Mouse (Mus musculus) neural tube, embryonic 14.5 days (tissue): ENCODE measurements at regions not wholly inside any gene's neighbourhood (a gene's known extent, or its start where the extent isn't known, plus 50 kb on each side); places are given as distances from the start of the nearest gene placed in this dataset.

Experiments
- ATAC-seq: fragments of 200-750 bp; cut with Nextera tagmentation; 2 replicates; pipeline ENCODE4 v1.8.0; 2017; ENCODE audit warnings: low read depth, mild to moderate bottlenecking, moderate TSS enrichment, moderate library complexity
- H3K27ac ChIP-seq: fragments of 300-500 bp; sonication (generic); 2 replicates; pipeline ENCODE4 v1.5.1; 2014; ENCODE audit warnings: low read depth, mild to moderate bottlenecking, control low read depth, low read length, moderate library complexity, mixed read lengths
- H3K27me3 ChIP-seq: fragments of 300-500 bp; sonication (generic); 2 replicates; pipeline ENCODE4 v1.6.1; 2014; ENCODE audit warnings: low read length; ENCODE audit not compliant: control insufficient read depth, insufficient read depth
- H3K36me3 ChIP-seq: fragments of 300-500 bp; sonication (generic); 2 replicates; pipeline ENCODE4 v1.6.1; 2014; ENCODE audit warnings: low read length, mixed read lengths; ENCODE audit not compliant: control insufficient read depth, insufficient read depth
- H3K4me1 ChIP-seq: fragments of 300-500 bp; sonication (generic); 2 replicates; pipeline ENCODE4 v1.6.1; 2014; ENCODE audit warnings: low read length; ENCODE audit not compliant: control insufficient read depth, insufficient read depth
- H3K4me2 ChIP-seq: fragments of 300-500 bp; sonication (generic); 2 replicates; pipeline ENCODE4 v1.6.1; 2014; ENCODE audit warnings: mild to moderate bottlenecking, low read depth, low read length, control low read depth
- H3K4me3 ChIP-seq: fragments of 300-500 bp; sonication (generic); 2 replicates; pipeline ENCODE4 v1.5.1; 2014; ENCODE audit warnings: low read depth, low read length, control low read depth, mixed read lengths
- H3K9ac ChIP-seq: fragments of 300-500 bp; sonication (generic); replicated peaks from 2 replicates; pipeline ENCODE4 v1.6.1; 2014; ENCODE audit warnings: low read depth, mild to moderate bottlenecking, control low read depth, low read length, mixed read lengths
- H3K9me3 ChIP-seq: fragments of 300-500 bp; sonication (generic); 2 replicates; pipeline ENCODE4 v1.6.1; 2016; ENCODE audit warnings: low read length; ENCODE audit not compliant: control insufficient read depth
- WGBS: fragments of 180-500 bp; shearing (Covaris S2); extraction: QIAGEN DNeasy Blood & Tissue Kit; methylation state at CpG from one replicate; pipeline ENCODE4 v1.1.7; 2014; 5-methylcytosine and 5-hydroxymethylcytosine counted together

GRCm38 (mm10) chr13:45239153-45239552 lies 150.4 kb upstream of the Mylip start:
- H3K4me2 ChIP-seq, result peak overlapping the region; percentile 23
- H3K4me3 ChIP-seq, result no peak overlapping the region
- H3K36me3 ChIP-seq, result no peaks in the 10 kb centered on the region
- peak overlapping the region; percentile 60 for H3K27ac ChIP-seq
- 33% methylated on average over 9 of the region's 9 CpGs for WGBS
- no peaks in the 10 kb centered on the region for H3K27me3 ChIP-seq
- H3K4me1 ChIP-seq, result peaks cover 6% of the 10 kb centered on the region; the same call in 1 of the 2 replicates
- no peak overlapping the region; the same call in 1 of the 2 replicates for H3K9ac ChIP-seq
- peak; percentile 87 for ATAC-seq
- no peaks in the 10 kb centered on the region for H3K9me3 ChIP-seq

GRCm38 (mm10) chr13:45240009-45240653 lies 149.4 kb upstream of the Mylip start:
- peaks cover 6% of the 10 kb centered on the region; the same call in 1 of the 2 replicates for H3K4me1 ChIP-seq
- 79% methylated on average over 13 of the region's 13 CpGs for WGBS
- no peaks in the 10 kb centered on the region for H3K27me3 ChIP-seq
- no peak for ATAC-seq
- H3K27ac ChIP-seq, result no peak overlapping the region
- H3K9ac ChIP-seq, result no peak overlapping the region
- H3K4me2 ChIP-seq, result no peak overlapping the region
- no peaks in the 10 kb centered on the region for H3K36me3 ChIP-seq
- H3K9me3 ChIP-seq, result no peaks in the 10 kb centered on the region
- no peak overlapping the region for H3K4me3 ChIP-seq

- Histone ChIP-seq H3K9ac (no peak overlapping the region), H3K4me2 (no peak overlapping the region), H3K4me1 (peaks cover 6% of the 10 kb centered on the region; the same call in 1 of the 2 replicates), H3K27ac (no peak overlapping the region), H3K4me3 (no peak overlapping the region), H3K36me3 (no peaks in the 10 kb centered on the region), H3K27me3 (no peaks in the 10 kb centered on the region), H3K9me3 (no peaks in the 10 kb centered on the region)
- 72% methylated on average over 3 of the region's 3 CpGs for WGBS
- ATAC-seq, result no peak
These were observed 147.3 kb upstream of the Mylip start for GRCm38 (mm10) chr13:45242261-45242660.

GRCm38 (mm10) chr13:45242750-45243149 lies 146.8 kb upstream of the Mylip start:
- no peak overlapping the region for H3K4me3 ChIP-seq
- H3K4me2 ChIP-seq, result no peak overlapping the region
- H3K27me3 ChIP-seq, result no peaks in the 10 kb centered on the region
- 81% methylated on average over 12 of the region's 12 CpGs for WGBS
- ATAC-seq, result no peak
- H3K27ac ChIP-seq, result no peak overlapping the region
- H3K36me3 ChIP-seq, result no peaks in the 10 kb centered on the region
- H3K9me3 ChIP-seq, result no peaks in the 10 kb centered on the region
- no peak overlapping the region for H3K9ac ChIP-seq
- H3K4me1 ChIP-seq, result peaks cover 6% of the 10 kb centered on the region; the same call in 1 of the 2 replicates

- WGBS, result 68% methylated on average over 5 of the region's 5 CpGs
These were observed 143.9 kb upstream of the Mylip start for GRCm38 (mm10) chr13:45245651-45246050.

GRCm38 (mm10) chr13:45246341-45246740 lies 143.2 kb upstream of the Mylip start:
- H3K9ac ChIP-seq, result no peak overlapping the region

More at GRCm38 (mm10) chr13:45245651-45246050, 143.9 kb upstream of the Mylip start:
- Histone ChIP-seq H3K9me3 (no peaks in the 10 kb centered on the region), H3K4me3 (no peak overlapping the region), H3K4me2 (no peak overlapping the region), H3K36me3 (no peaks in the 10 kb centered on the region), H3K27me3 (no peaks in the 10 kb centered on the region), H3K27ac (no peak overlapping the region), H3K9ac (no peak overlapping the region), H3K4me1 (no peaks in the 10 kb centered on the region)
- no peak for ATAC-seq

GRCm38 (mm10) chr13:45250028-45250427 lies 139.5 kb upstream of the Mylip start:
- H3K4me3 ChIP-seq, result no peak overlapping the region
- no peak overlapping the region for H3K27ac ChIP-seq
- no peak overlapping the region for H3K9ac ChIP-seq
- no peak overlapping the region for H3K4me2 ChIP-seq
- no peaks in the 10 kb centered on the region for H3K27me3 ChIP-seq
- H3K4me1 ChIP-seq, result no peaks in the 10 kb centered on the region
- no peaks in the 10 kb centered on the region for H3K36me3 ChIP-seq
- ATAC-seq, result no peak
- no peaks in the 10 kb centered on the region for H3K9me3 ChIP-seq
- 46% methylated on average over 1 of the region's 1 CpGs for WGBS

More at GRCm38 (mm10) chr13:45246341-45246740, 143.2 kb upstream of the Mylip start:
- 74% methylated on average over 2 of the region's 2 CpGs for WGBS
- Histone ChIP-seq H3K27ac (no peak overlapping the region), H3K4me3 (no peak overlapping the region), H3K27me3 (no peaks in the 10 kb centered on the region), H3K4me2 (no peak overlapping the region), H3K4me1 (no peaks in the 10 kb centered on the region), H3K36me3 (no peaks in the 10 kb centered on the region), H3K9me3 (no peaks in the 10 kb centered on the region)
- ATAC-seq, result no peak

GRCm38 (mm10) chr13:45251068-45251467 lies 138.5 kb upstream of the Mylip start:
- Histone ChIP-seq H3K27me3 (no peaks in the 10 kb centered on the region), H3K4me3 (no peak overlapping the region), H3K4me1 (no peaks in the 10 kb centered on the region), H3K9me3 (no peaks in the 10 kb centered on the region), H3K36me3 (no peaks in the 10 kb centered on the region), H3K27ac (no peak overlapping the region), H3K9ac (no peak overlapping the region), H3K4me2 (no peak overlapping the region)
- 80% methylated on average over 3 of the region's 3 CpGs for WGBS
- no peak for ATAC-seq

- Histone ChIP-seq H3K9ac (no peak overlapping the region), H3K4me2 (no peak overlapping the region), H3K27ac (no peak overlapping the region), H3K36me3 (no peaks in the 10 kb centered on the region), H3K4me3 (no peak overlapping the region), H3K9me3 (no peaks in the 10 kb centered on the region), H3K4me1 (no peaks in the 10 kb centered on the region), H3K27me3 (no peaks in the 10 kb centered on the region)
- WGBS, result 82% methylated on average over 3 of the region's 3 CpGs
- ATAC-seq, result no peak
These were observed 137.4 kb upstream of the Mylip start for GRCm38 (mm10) chr13:45252126-45252525.
